Mouse (Mus musculus) erythroblast, embryonic 14.5 days (primary cell): ENCODE data around the gene Akp3. TPM values are rescaled to one million over a fixed set of nuclear protein-coding genes. Genes with fewer than 3 reads are reported as not detected.

Experiments used
- H3K27me3 ChIP-seq: 2 replicates; pipeline ENCODE4 v1.6.1; 2012; ENCODE audit warnings: inconsistent platforms; ENCODE audit not compliant: control insufficient read depth
- H3K36me3 ChIP-seq: 2 replicates; pipeline ENCODE4 v1.6.1; 2012; ENCODE audit warnings: mild to moderate bottlenecking, inconsistent platforms; ENCODE audit not compliant: control insufficient read depth
- H3K4me1 ChIP-seq: 2 replicates; pipeline ENCODE4 v1.6.1; 2012; ENCODE audit warnings: inconsistent platforms; ENCODE audit not compliant: control insufficient read depth
- H3K4me3 ChIP-seq: replicated peaks from 2 replicates; pipeline ENCODE3; 2012; ENCODE audit warnings: moderate library complexity, mild to moderate bottlenecking, inconsistent platforms
- H3K9me3 ChIP-seq: 2 replicates; pipeline ENCODE4 v1.6.1; 2012; ENCODE audit warnings: low read length, inconsistent platforms, mixed read lengths; ENCODE audit not compliant: control insufficient read depth
- GATA1 ChIP-seq: IDR thresholded peaks from 2 replicates; pipeline ENCODE4 v1.6.1; 2012; ENCODE audit warnings: low read length, inconsistent platforms, mixed read lengths
- TAL1 ChIP-seq: IDR thresholded peaks from 3 replicates; pipeline ENCODE4 v1.6.1; 2012; ENCODE audit warnings: low read length, inconsistent platforms, mixed read lengths
- polyA plus RNA-seq: library from polyadenylated mRNA; stranded (reverse); fragments of >175 nt; gene quantifications from 2 replicates; pipeline ENCODE4 v1.2.3, GENCODE M21; 2012

Akp3 gene
- polyA plus RNA-seq, 1 experiment: not detected

- no peaks in the 10 kb centered on the region; the same call in 1 of the 2 replicates for H3K4me1 ChIP-seq
- no peak overlapping the region for H3K4me3 ChIP-seq
- H3K36me3 ChIP-seq: no peaks in the 10 kb centered on the region
- TF ChIP-seq TAL1: no peak
- peaks cover 36% of the 10 kb centered on the region for H3K27me3 ChIP-seq
- H3K9me3 ChIP-seq: no peaks in the 10 kb centered on the region
These were observed 24.6 kb downstream of the Akp3 start for GRCm38 (mm10) chr1:87149422-87149821.

GRCm38 (mm10) chr1:87151286-87151685 is 26.5 kb downstream of the Akp3 start:
- Histone ChIP-seq H3K9me3 (no peaks in the 10 kb centered on the region), H3K4me1 (no peaks in the 10 kb centered on the region; the same call in 1 of the 2 replicates), H3K4me3 (no peak overlapping the region), H3K27me3 (peaks cover 55% of the 10 kb centered on the region), H3K36me3 (no peaks in the 10 kb centered on the region)
- TF ChIP-seq TAL1 (no peak), GATA1 (no peak)

GRCm38 (mm10) chr1:87153776-87154500 is 29.2 kb downstream of the Akp3 start:
- Histone ChIP-seq H3K27me3 (peaks cover 80% of the 10 kb centered on the region), H3K4me3 (no peak overlapping the region)

GRCm38 (mm10) chr1:87154501-87155120 is 29.8 kb downstream of the Akp3 start:
- H3K4me3 ChIP-seq: no peak overlapping the region
- H3K27me3 ChIP-seq: peaks cover 76% of the 10 kb centered on the region
- H3K4me1 ChIP-seq: no peaks in the 10 kb centered on the region
- TF ChIP-seq GATA1 (no peak), TAL1 (no peak)
- H3K36me3 ChIP-seq: no peaks in the 10 kb centered on the region
- no peaks in the 10 kb centered on the region for H3K9me3 ChIP-seq

More at GRCm38 (mm10) chr1:87153776-87154500, 29.2 kb downstream of the Akp3 start:
- no peak for TF ChIP-seq TAL1
- Histone ChIP-seq H3K9me3 (no peaks in the 10 kb centered on the region), H3K36me3 (no peaks in the 10 kb centered on the region), H3K4me1 (no peaks in the 10 kb centered on the region; the same call in 1 of the 2 replicates)

- no peak for TF ChIP-seq TAL1
- no peak for TF ChIP-seq GATA1
- no peaks in the 10 kb centered on the region for H3K9me3 ChIP-seq
- H3K4me3 ChIP-seq: no peak overlapping the region
These were observed 30.9 kb downstream of the Akp3 start for GRCm38 (mm10) chr1:87155531-87156198.

GRCm38 (mm10) chr1:87156199-87156587 is 31.4 kb downstream of the Akp3 start, which contains the start of gene Ecel1:
TSS of gene Ecel1 (minus strand) at chr1:87156521.
- H3K9me3 ChIP-seq: no peaks in the 10 kb centered on the region
- H3K36me3 ChIP-seq: no peaks in the 10 kb centered on the region
- TF ChIP-seq GATA1: no peak
- TF ChIP-seq TAL1: no peak
- no peak within 1 kb of the TSS for H3K4me3 ChIP-seq
- peaks cover 77% of the 10 kb centered on the region for H3K27me3 ChIP-seq
- H3K4me1 ChIP-seq: no peaks in the 10 kb centered on the region

More at GRCm38 (mm10) chr1:87155531-87156198, 30.9 kb downstream of the Akp3 start:
- Histone ChIP-seq H3K4me1 (no peaks in the 10 kb centered on the region), H3K36me3 (no peaks in the 10 kb centered on the region), H3K27me3 (peaks cover 77% of the 10 kb centered on the region)

GRCm38 (mm10) chr1:87159396-87159795 is 34.6 kb downstream of the Akp3 start:
- no peak overlapping the region for H3K4me3 ChIP-seq
- H3K27me3 ChIP-seq: peaks cover 49% of the 10 kb centered on the region
- H3K4me1 ChIP-seq: no peaks in the 10 kb centered on the region
- no peaks in the 10 kb centered on the region for H3K9me3 ChIP-seq
- no peaks in the 10 kb centered on the region for H3K36me3 ChIP-seq
- no peak for TF ChIP-seq GATA1
- no peak for TF ChIP-seq TAL1

GRCm38 (mm10) chr1:87164164-87164795 is 39.5 kb downstream of the Akp3 start:
- no peaks in the 10 kb centered on the region for H3K36me3 ChIP-seq
- no peak overlapping the region for H3K4me3 ChIP-seq
- peaks cover 14% of the 10 kb centered on the region for H3K27me3 ChIP-seq
- no peak for TF ChIP-seq GATA1
- TF ChIP-seq TAL1: no peak
- no peaks in the 10 kb centered on the region for H3K9me3 ChIP-seq
- no peaks in the 10 kb centered on the region for H3K4me1 ChIP-seq

GRCm38 (mm10) chr1:87164796-87165184 is 40.0 kb downstream of the Akp3 start:
- peaks cover 17% of the 10 kb centered on the region for H3K27me3 ChIP-seq
- no peaks in the 10 kb centered on the region for H3K36me3 ChIP-seq
- no peak for TF ChIP-seq GATA1
- no peak for TF ChIP-seq TAL1
- no peak overlapping the region for H3K4me3 ChIP-seq
- H3K4me1 ChIP-seq: no peaks in the 10 kb centered on the region
- no peaks in the 10 kb centered on the region for H3K9me3 ChIP-seq
